Mouse (Mus musculus) B cell, adult 62 days (primary cell): ENCODE results near the gene Ppm1j. TPM values are rescaled to one million over a fixed set of nuclear protein-coding genes. Genes with fewer than 3 reads are reported as not detected.

Experiments used
- total RNA-seq: library from RNA; stranded (reverse); gene quantifications from 4 replicates; pipeline ENCODE4 v1.2.4, GENCODE M21; 2023

The Ppm1j gene
- total RNA-seq, result 0.46 to 2.3 TPM in 2 of 4 replicates, not detected in the others

GRCm38 (mm10) chr3:104780561-104781420, at the start of gene Ppm1j:
Ppm1j (plus strand) TSS chr3:104781056.

GRCm38 (mm10) chr3:104781471-104781903, 631 bp downstream of the Ppm1j start, which contains the start of gene Fam19a3:
Fam19a3 (minus strand) TSS chr3:104781840.

GRCm38 (mm10) chr3:104788075-104788474, 7.2 kb downstream of the Ppm1j start, which contains the start of gene Rhoc:
Rhoc (plus strand) TSS chr3:104788375.

GRCm38 (mm10) chr3:104817991-104818748, 37.3 kb downstream of the Ppm1j start, which contains the start of gene Mov10:
Mov10 (minus strand) TSS chr3:104818563.

Other genes starting within 250 kb of the Ppm1j start
- gene Slc16a1, start 142.4 kb upstream of the Ppm1j start, total RNA-seq, result 18.4 to 22.1 TPM (median 21.9 TPM) in 4 replicates
- gene Fam19a3, start 784 bp downstream of the Ppm1j start, total RNA-seq, result not detected in 4 replicates
- not detected in 4 replicates for gene Rhoc, start 7.3 kb downstream of the Ppm1j start, total RNA-seq
- 23.0 to 27.7 TPM (median 25.2 TPM) in 4 replicates for gene Mov10, start 37.5 kb downstream of the Ppm1j start, total RNA-seq
- gene St7l, start 82.9 kb downstream of the Ppm1j start, total RNA-seq, result 18.7 to 24.2 TPM (median 21.5 TPM) in 4 replicates
- 148 to 173 TPM (median 165 TPM) in 4 replicates for gene Capza1, start 83.4 kb downstream of the Ppm1j start, total RNA-seq
- gene Wnt2b, start 180.9 kb downstream of the Ppm1j start, total RNA-seq, result 0.21 to 0.22 TPM in 2 of 4 replicates, not detected in the others